Mouse (Mus musculus) frontal cortex, adult 2 months (tissue): ENCODE data around the gene Dagla. TPM values are rescaled to one million over a fixed set of nuclear protein-coding genes. Genes with fewer than 3 reads are reported as not detected.

Experiments
- DNase-seq, 2 experiments: peaks; one replicate each; pipeline ENCODE4 v3.0.0; 2022; ENCODE audit warnings: low spot score in 1 of 2; ENCODE audit errors: extremely low spot score in 1 of 2
- polyA plus RNA-seq: library from polyadenylated mRNA; depleted of rRNA; stranded (reverse); fragments of >200 nt; gene quantifications from 2 replicates; pipeline ENCODE4 v1.2.3, GENCODE M21; 2012; rRNA removed

Dagla gene
- polyA plus RNA-seq, 1 experiment = 46.8 TPM

- DNase-seq = peak; percentile 33 to 58
Measured at GRCm38 (mm10) chr19:10204616-10205001, 100.1 kb downstream of the Dagla start.

- peak; percentile 85 to 94 for DNase-seq
Measured at GRCm38 (mm10) chr19:10203848-10204615, 100.6 kb downstream of the Dagla start, which contains the start of the genes Tmem258 and Fen1. Tmem258 (plus strand) TSS chr19:10204014. Fen1 (minus strand) TSS chr19:10204169.

- DNase-seq = no peak
Measured at GRCm38 (mm10) chr19:10203146-10203847, 101.4 kb downstream of the Dagla start.

- peak; percentile 41 to 90 for DNase-seq
Measured at GRCm38 (mm10) chr19:10198723-10199122, 106.0 kb downstream of the Dagla start.

- no peak for DNase-seq
Measured at GRCm38 (mm10) chr19:10198286-10198685, 106.4 kb downstream of the Dagla start.

- no peak for DNase-seq
Measured at GRCm38 (mm10) chr19:10197130-10197529, 107.5 kb downstream of the Dagla start.

Other genes starting within 250 kb of the Dagla start
- gene Fads2, start 203.1 kb downstream of the Dagla start, polyA plus RNA-seq = 166 and 168 TPM in 2 replicates
- 200 and 219 TPM in 2 replicates for gene Fads1, start 122.0 kb downstream of the Dagla start, polyA plus RNA-seq
- 53.8 and 63.9 TPM in 2 replicates for gene Tmem258, start 100.9 kb downstream of the Dagla start, polyA plus RNA-seq
- gene Fen1, start 100.7 kb downstream of the Dagla start, polyA plus RNA-seq = 11.2 and 13.9 TPM in 2 replicates
- gene Myrf, start 64.1 kb downstream of the Dagla start, polyA plus RNA-seq = 13.4 and 14.4 TPM in 2 replicates
- gene Syt7, start 84.2 kb upstream of the Dagla start, polyA plus RNA-seq = 187 and 212 TPM in 2 replicates
- gene Lrrc10b, start 152.6 kb upstream of the Dagla start, polyA plus RNA-seq = 4.7 and 7.8 TPM in 2 replicates
- gene Ppp1r32, start 178.1 kb upstream of the Dagla start, polyA plus RNA-seq = 0.84 and 1.2 TPM in 2 replicates
- 80.3 and 90.6 TPM in 2 replicates for gene Cpsf7, start 220.4 kb upstream of the Dagla start, polyA plus RNA-seq
- 57.7 and 61.9 TPM in 2 replicates for gene Sdhaf2, start 221.3 kb upstream of the Dagla start, polyA plus RNA-seq